Mouse (Mus musculus) cerebellum, postnatal 14 days (tissue): ENCODE data around the gene Cts6.
"Not testable (repeated sequence)": the region's sequence is repeated elsewhere in the genome, so short reads cannot be mapped to it uniquely, and the experiment has no call there.

Source experiments
- DNase-seq, 2 experiments: peaks; one replicate each; pipeline ENCODE4 v3.0.0; 2021; ENCODE audit warnings: mixed read lengths in 2 of 2

The Cts6 gene

GRCm38 (mm10) chr13:61203310-61203709 lies at the start of gene Cts6:
Cts6 (minus strand) TSS chr13:61203410.
- DNase-seq: no peak

DNA sequence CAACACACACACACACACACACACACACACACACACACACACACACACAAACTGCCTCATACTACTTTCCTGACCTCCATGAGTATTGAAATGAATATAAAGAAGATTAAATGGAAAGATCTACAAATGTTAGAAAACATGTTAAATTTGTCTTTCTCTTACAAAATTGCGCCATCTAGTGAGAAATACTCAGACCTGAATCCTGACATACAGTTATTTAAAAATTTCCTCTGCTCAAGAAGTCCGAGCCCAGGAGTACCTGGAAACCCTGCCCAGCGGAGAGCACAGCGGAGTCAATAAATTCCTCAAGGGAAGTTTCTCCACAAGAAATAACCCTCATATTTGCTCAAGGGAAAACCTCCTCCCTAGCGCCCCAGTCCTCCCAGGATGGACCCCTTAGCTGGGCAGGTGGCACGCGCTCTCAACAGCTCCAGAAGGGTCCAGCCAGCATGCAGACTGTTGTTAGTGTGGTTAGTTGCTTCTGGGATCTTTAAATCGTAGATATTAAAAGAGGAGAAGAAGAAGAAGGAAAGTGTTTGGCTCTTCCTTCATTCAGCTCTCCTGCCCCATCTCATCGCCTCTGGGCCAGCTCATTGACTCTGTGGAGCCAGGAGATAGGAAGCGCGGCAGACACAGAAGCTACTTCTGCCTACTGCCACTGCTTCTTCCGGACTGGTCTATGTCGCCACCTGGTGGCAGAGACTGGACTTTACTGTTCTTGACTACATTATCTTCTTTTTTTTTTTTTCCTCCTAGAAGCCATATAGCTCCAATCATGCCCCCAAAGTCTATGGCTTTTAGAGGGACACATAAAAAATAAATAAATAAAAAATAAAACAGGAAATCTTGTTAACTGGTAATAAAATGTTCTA lies 38.1 kb upstream of the Cts6 start:
- peak; percentile 2 to 39 for DNase-seq

DNA sequence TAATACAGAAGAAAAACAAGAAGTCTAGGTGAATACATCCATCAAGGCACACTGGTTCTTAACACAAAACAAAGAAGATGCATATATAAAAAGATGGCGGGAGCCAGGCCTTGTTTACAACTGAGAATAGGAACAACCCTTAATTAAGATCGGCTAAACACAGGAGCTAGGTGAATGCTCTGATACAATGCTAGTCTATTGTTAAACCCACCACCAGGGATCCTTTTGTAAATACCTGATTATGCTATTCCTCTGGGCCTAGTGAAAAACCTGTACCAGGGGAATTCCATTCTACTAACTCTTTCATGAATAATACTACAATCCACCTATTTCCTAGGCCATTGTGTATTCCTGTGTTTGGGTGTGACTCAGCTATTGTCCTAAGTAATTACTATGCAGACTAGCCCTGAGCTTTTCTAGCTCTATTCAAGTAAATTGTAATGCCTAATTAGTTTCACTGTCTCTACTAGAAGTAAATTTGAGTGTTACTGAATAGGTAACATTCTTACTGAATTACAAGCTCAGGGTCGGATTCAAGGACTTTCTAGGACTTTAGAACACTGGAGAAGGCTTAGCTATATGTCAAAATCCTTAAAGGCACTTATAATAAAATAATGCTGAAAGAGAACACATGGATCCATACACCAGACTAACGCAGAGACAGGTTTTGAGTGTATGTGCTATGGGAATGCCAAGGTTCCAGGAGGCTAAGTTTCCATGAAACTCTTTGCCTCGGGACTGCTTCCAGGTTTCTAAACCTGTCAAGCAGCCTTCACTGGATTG lies 17.9 kb downstream of the Cts6 start:
- not testable (repeated sequence) for DNase-seq

DNA sequence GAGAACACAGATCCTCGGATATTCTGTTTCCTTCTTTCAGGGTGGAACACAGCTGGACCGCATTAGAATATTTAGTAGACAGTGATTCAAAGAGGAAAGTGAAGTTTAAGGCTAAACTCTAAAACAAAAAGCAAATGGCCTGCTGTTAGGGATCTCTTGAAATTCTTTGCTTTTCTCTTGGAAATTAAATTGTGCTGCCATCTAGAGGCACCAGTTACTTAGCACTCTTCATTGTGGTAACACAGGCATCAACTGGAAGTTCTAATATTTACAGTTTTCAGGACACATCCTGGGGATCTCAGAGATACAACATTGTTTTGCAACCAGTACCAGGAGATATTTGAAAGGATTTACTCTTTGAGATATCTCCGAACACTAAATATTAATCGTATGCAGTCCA lies 38.6 kb downstream of the Cts6 start:
- DNase-seq: no peak

GRCm38 (mm10) chr13:61164156-61164555 lies 39.1 kb downstream of the Cts6 start, which contains the start of gene Ctsr:
Ctsr (minus strand) TSS chr13:61164256.
- no peak for DNase-seq
